Mouse (Mus musculus) ES-E14 (cell line): ENCODE results near the gene Rapgef3. TPM values are rescaled to one million over a fixed set of nuclear protein-coding genes. Genes with fewer than 3 reads are reported as not detected.
A peak's percentile ranks its signal among the peaks of the same experiment; 100 is the strongest.

Experiments
- DNase-seq: peaks from one replicate; pipeline ENCODE4 v3.0.0-alpha.2; 2013; ENCODE audit warnings: low read depth, low spot score
- H3K27ac ChIP-seq: 2 replicates; pipeline ENCODE4 v1.5.1; 2012; ENCODE audit warnings: low read depth, mild to moderate bottlenecking, low read length, moderate library complexity, mixed read lengths; ENCODE audit not compliant: poor library complexity, insufficient read depth, severe bottlenecking
- H3K36me3 ChIP-seq: 2 replicates; pipeline ENCODE4 v1.6.1; 2012; ENCODE audit warnings: mild to moderate bottlenecking, low read length, moderate library complexity, mixed read lengths; ENCODE audit not compliant: control insufficient read depth, poor library complexity, insufficient read depth, severe bottlenecking
- H3K4me1 ChIP-seq, 2 experiments: fragments of 150-350 bp in 1 of 2; sonication (generic) in 1 of 2; 2 replicates each; pipeline ENCODE4 v1.6.1; 2012; ENCODE audit warnings: low read length in 2 of 2, mild to moderate bottlenecking in 1 of 2, mixed read lengths in 1 of 2; ENCODE audit not compliant: control insufficient read depth in 2 of 2, insufficient read depth in 2 of 2, poor library complexity in 1 of 2
- H3K4me3 ChIP-seq, 2 experiments: fragments of 150-350 bp in 1 of 2; sonication (generic) in 1 of 2; 2 replicates each; pipeline ENCODE4 v1.5.1; 2012; ENCODE audit warnings: low read length in 2 of 2, low read depth in 1 of 2, mild to moderate bottlenecking in 1 of 2, mixed read lengths in 1 of 2; ENCODE audit not compliant: insufficient read depth in 1 of 2, poor library complexity in 1 of 2, severe bottlenecking in 1 of 2
- H3K9ac ChIP-seq: 2 replicates; pipeline ENCODE4 v1.6.1; 2012; ENCODE audit warnings: low read depth, mild to moderate bottlenecking, low read length, mixed read lengths; ENCODE audit not compliant: poor library complexity, insufficient read depth, severe bottlenecking
- H3K9me3 ChIP-seq: fragments of 150-350 bp; sonication (generic); 2 replicates; pipeline ENCODE4 v1.6.1; 2012; ENCODE audit warnings: low read depth, mild to moderate bottlenecking, low read length; ENCODE audit not compliant: control insufficient read depth, insufficient read depth
- CHD2 ChIP-seq: IDR thresholded peaks from 2 replicates; pipeline ENCODE4 v1.6.1; 2014; ENCODE audit warnings: mild to moderate bottlenecking, low read depth, low read length, inconsistent platforms
- HCFC1 ChIP-seq: IDR thresholded peaks from 2 replicates; pipeline ENCODE4 v1.6.1; 2012; ENCODE audit warnings: low read length, inconsistent platforms, borderline replicate concordance; ENCODE audit not compliant: insufficient read depth
- MAFK ChIP-seq: IDR thresholded peaks from 2 replicates; pipeline ENCODE4 v1.6.1; 2014; ENCODE audit warnings: mild to moderate bottlenecking, low read depth, low read length, inconsistent platforms; ENCODE audit not compliant: insufficient read depth
- ZC3H11A ChIP-seq: IDR thresholded peaks from 2 replicates; pipeline ENCODE4 v1.6.1; 2012; ENCODE audit warnings: low read depth, mild to moderate bottlenecking, inconsistent platforms, low read length, borderline replicate concordance
- ZNF384 ChIP-seq: IDR thresholded peaks from 2 replicates; pipeline ENCODE4 v1.6.1; 2012; ENCODE audit warnings: low read depth, low read length, inconsistent platforms
- in situ Hi-C, 2 experiments: fragments of 600-800 bp; cut with MboI; formaldehyde crosslinking; loops; one replicate each; pipeline ENCODE4 v1.15.1; 2025; ENCODE audit warnings: low sequenced_read_pairs in 2 of 2, inconsistent platforms in 1 of 2; ENCODE audit not compliant: unreplicated experiment in 2 of 2
- total RNA-seq: library from RNA; depleted of rRNA; stranded (reverse); fragments of 300-350 nt; gene quantifications from 2 replicates; pipeline ENCODE4 v1.2.3, GENCODE M21; 2012

Gene Rapgef3
- total RNA-seq, 1 experiment, result 12.7 TPM

DNA sequence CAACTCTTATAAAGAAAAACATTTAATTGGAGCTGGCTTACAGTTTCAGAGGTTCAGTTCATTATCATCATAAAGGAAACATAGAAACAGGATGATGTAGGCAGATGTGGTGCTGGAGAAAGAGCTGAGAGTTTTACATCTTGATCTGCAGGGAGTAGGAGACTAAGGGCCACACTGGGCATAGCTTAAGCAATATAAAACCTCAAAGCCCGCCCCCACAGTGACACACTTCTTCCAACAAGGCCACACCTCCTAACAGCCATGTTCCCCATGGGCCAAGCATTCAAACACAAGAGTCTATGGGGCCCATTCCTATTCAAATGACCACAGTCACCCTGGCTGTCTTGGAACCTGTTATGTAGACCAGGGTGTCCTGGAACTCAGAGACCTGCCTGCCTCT lies 11.8 kb upstream of the Rapgef3 start:
- in situ Hi-C loops, result no loop called here
- Histone ChIP-seq H3K4me1 (no peaks in the 10 kb centered on the region), H3K36me3 (no peaks in the 10 kb centered on the region), H3K27ac (no peak overlapping the region), H3K4me3 (no peak overlapping the region), H3K9ac (no peak overlapping the region), H3K9me3 (no peaks in the 10 kb centered on the region)
- no peak for DNase-seq
- TF ChIP-seq ZC3H11A (no peak), MAFK (no peak), ZNF384 (no peak), HCFC1 (no peak), CHD2 (no peak)

- Histone ChIP-seq H3K9me3 (no peaks in the 10 kb centered on the region), H3K9ac (no peak within 1 kb of the TSS), H3K27ac (no peak within 1 kb of the TSS), H3K36me3 (no peaks in the 10 kb centered on the region), H3K4me3 (no peak within 1 kb of the TSS), H3K4me1 (no peaks in the 10 kb centered on the region)
- no peak for DNase-seq
- TF ChIP-seq ZC3H11A, result no peak
- TF ChIP-seq HCFC1, result no peak
- no peak for TF ChIP-seq MAFK
- TF ChIP-seq CHD2, result no peak
- no peak for TF ChIP-seq ZNF384
- in situ Hi-C loops, result no loop called here
These were observed 10.7 kb upstream of the Rapgef3 start, which contains the start of gene Slc48a1 for GRCm38 (mm10) chr15:97778311-97779098. Gene Slc48a1, plus strand, starts transcription at chr15:97778520.

DNA sequence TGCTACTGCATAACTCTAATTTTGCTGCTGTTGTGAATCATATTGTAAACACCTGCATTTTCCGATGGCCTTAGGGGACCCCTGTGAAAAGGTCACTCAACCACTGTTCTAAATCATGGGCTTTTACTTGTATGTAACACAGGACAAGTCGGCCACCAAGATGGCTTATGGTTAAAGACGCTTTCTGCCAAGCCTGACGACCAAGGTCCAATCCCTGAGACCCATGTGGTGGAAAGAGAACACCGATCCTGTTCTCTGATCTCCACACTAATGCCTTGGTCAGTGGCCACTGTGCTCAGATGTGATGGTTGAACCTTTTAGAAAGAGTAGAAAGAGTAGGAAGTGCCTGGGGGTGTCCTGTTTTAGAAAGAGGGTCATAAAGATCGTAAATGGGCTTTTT lies 9.1 kb upstream of the Rapgef3 start:
- no peaks in the 10 kb centered on the region for H3K4me1 ChIP-seq
- in situ Hi-C loops, result no loop called here

DNA sequence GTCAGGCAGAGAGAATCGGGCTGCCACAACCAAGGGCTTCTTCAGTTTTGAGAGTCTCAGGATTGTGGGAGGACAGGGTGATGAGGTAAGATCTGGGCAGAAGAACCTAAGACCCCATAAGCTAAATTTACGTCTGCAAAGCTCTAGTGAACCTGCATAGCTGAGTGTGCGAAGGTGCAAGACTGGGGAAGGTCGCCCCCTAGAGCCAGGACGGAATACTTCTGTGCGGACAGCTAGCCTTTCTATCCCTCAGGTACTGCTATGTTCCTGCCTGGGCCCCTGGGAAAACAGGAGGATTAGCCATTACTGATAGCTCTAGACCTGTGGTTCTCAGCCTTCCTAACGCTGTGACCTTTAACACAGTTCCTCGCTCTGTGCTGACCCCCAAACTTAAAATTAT lies 8.7 kb upstream of the Rapgef3 start:
- Histone ChIP-seq H3K4me1 (no peaks in the 10 kb centered on the region), H3K9ac (no peak overlapping the region), H3K9me3 (no peaks in the 10 kb centered on the region), H3K27ac (no peak overlapping the region), H3K4me3 (no peak overlapping the region), H3K36me3 (no peaks in the 10 kb centered on the region)
- no peak for DNase-seq
- TF ChIP-seq ZC3H11A (no peak), MAFK (peak; percentile 41; the same call in 1 of the 2 replicates)
- in situ Hi-C loops, result no loop called here

More for the DNA sequence above, 9.1 kb upstream of the Rapgef3 start:
- no peak overlapping the region for H3K4me3 ChIP-seq
- H3K36me3 ChIP-seq, result no peaks in the 10 kb centered on the region
- TF ChIP-seq MAFK (no peak), HCFC1 (no peak), CHD2 (no peak), ZC3H11A (no peak), ZNF384 (no peak)
- no peak for DNase-seq
- no peak overlapping the region for H3K9ac ChIP-seq
- H3K27ac ChIP-seq, result no peak overlapping the region
- H3K9me3 ChIP-seq, result no peaks in the 10 kb centered on the region

- Histone ChIP-seq H3K4me1 (no peaks in the 10 kb centered on the region), H3K9me3 (no peaks in the 10 kb centered on the region), H3K27ac (no peak overlapping the region), H3K9ac (no peak overlapping the region), H3K4me3 (no peak overlapping the region), H3K36me3 (no peaks in the 10 kb centered on the region)
- in situ Hi-C loops, result no loop called here
- TF ChIP-seq CHD2 (no peak), MAFK (no peak), HCFC1 (no peak), ZNF384 (no peak), ZC3H11A (no peak)
- DNase-seq, result no peak
These were observed 6.2 kb upstream of the Rapgef3 start for GRCm38 (mm10) chr15:97773961-97774370.
